Mouse (Mus musculus) heart, embryonic 15.5 days (tissue): ENCODE results near the gene Lamc1. TPM values are rescaled to one million over a fixed set of nuclear protein-coding genes. Genes with fewer than 3 reads are reported as not detected.

ENCODE experiments used
- ATAC-seq: fragments of 200-750 bp; cut with Nextera tagmentation; replicated peaks from 2 replicates; pipeline ENCODE4 v1.8.0; 2017; ENCODE audit warnings: low read depth, moderate TSS enrichment; ENCODE audit not compliant: insufficient number of reproducible peaks, insufficient read depth, low FRiP score
- H3K27ac ChIP-seq: fragments of 300-500 bp; sonication (generic); 2 replicates; pipeline ENCODE4 v1.5.1; 2015; ENCODE audit warnings: mild to moderate bottlenecking, inconsistent platforms
- H3K27me3 ChIP-seq: fragments of 300-500 bp; sonication (generic); 2 replicates; pipeline ENCODE4 v1.6.1; 2015; ENCODE audit warnings: inconsistent platforms
- H3K36me3 ChIP-seq: fragments of 300-500 bp; sonication (generic); 2 replicates; pipeline ENCODE4 v1.6.1; 2015; ENCODE audit warnings: mild to moderate bottlenecking, inconsistent platforms
- H3K4me1 ChIP-seq: fragments of 300-500 bp; sonication (generic); replicated peaks from 2 replicates; pipeline ENCODE4 v1.6.1; 2015; ENCODE audit warnings: inconsistent platforms
- H3K4me2 ChIP-seq: fragments of 300-500 bp; sonication (generic); 2 replicates; pipeline ENCODE4 v1.6.1; 2015; ENCODE audit warnings: inconsistent platforms, mild to moderate bottlenecking, moderate library complexity
- H3K4me3 ChIP-seq: fragments of 300-500 bp; sonication (generic); 2 replicates; pipeline ENCODE4 v1.5.1; 2015; ENCODE audit warnings: mild to moderate bottlenecking, inconsistent platforms
- H3K9ac ChIP-seq: fragments of 300-500 bp; sonication (generic); 2 replicates; pipeline ENCODE4 v1.6.1; 2015; ENCODE audit warnings: mild to moderate bottlenecking, inconsistent platforms
- H3K9me3 ChIP-seq: fragments of 300-500 bp; sonication (generic); replicated peaks from 2 replicates; pipeline ENCODE4 v1.6.1; 2016; ENCODE audit warnings: inconsistent platforms
- WGBS: fragments of 180-500 bp; shearing (Covaris S2); methylation state at CpG from one replicate; pipeline ENCODE4 v1.1.7; 2015; ENCODE audit warnings: mixed read lengths; 5-methylcytosine and 5-hydroxymethylcytosine counted together
- polyA plus RNA-seq: library from polyadenylated mRNA; unstranded; fragments of >200 nt; fragmentation: Nextera tagmentation; extraction: Ambion mirVana; gene quantifications from 2 replicates; pipeline ENCODE4 v1.2.1, GENCODE M21; 2015

Lamc1 gene
- polyA plus RNA-seq, 1 experiment from 2014 or later: 74.3 TPM

DNA sequence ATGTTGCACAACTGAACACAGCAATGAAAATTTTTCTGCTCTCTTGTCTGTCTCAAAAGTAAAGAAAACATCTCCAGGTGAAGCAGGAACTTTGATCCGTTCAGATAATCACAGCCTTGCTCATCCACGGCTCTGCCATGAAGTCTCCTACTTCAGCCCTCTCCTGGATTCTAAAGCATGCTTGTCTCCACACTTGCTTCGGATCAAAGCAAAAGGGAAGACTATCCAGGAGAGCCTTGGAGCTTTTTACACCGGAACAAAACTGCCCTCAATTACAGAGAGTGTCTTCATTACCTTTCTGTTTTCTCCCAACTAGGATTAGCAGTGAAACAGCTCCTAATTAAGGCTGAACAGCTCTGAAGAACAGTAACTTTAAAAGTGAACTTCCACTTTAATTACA, 1.4 kb downstream of the Lamc1 start:
- WGBS: 6% methylated on average over 4 of the region's 4 CpGs
- Histone ChIP-seq H3K4me2 (peak overlapping the region; percentile 91), H3K27ac (peak overlapping the region; percentile 94), H3K27me3 (no peaks in the 10 kb centered on the region), H3K9ac (peak overlapping the region; percentile 90), H3K4me1 (peaks cover 43% of the 10 kb centered on the region), H3K9me3 (no peaks in the 10 kb centered on the region), H3K4me3 (peak overlapping the region; percentile 77), H3K36me3 (no peaks in the 10 kb centered on the region)
- no peak for ATAC-seq

DNA sequence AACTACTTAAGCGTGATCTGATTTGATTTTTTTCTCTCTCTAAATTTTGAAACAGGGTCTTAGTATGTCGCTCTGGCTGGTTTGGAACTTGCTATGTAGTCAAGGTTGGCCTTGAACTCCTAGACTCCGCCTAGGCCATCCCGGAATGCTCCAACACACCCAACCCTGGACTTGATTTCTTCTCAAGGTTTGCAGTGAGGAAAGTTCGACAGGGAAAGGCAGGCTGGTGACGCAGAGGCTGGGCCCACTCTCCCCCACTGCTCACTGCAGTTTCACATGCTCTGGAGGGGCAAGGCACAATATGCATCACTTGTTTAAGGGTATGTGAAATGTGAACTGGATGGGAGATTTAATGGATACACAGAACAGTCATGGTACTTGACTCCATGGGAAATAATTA, 3.3 kb downstream of the Lamc1 start:
- peaks cover 1% of the 10 kb centered on the region; the same call in 1 of the 2 replicates for H3K36me3 ChIP-seq
- H3K4me2 ChIP-seq: peak overlapping the region; percentile 91
- H3K27me3 ChIP-seq: no peaks in the 10 kb centered on the region
- 75% methylated on average over 6 of the region's 6 CpGs for WGBS
- no peak for ATAC-seq
- peak overlapping the region; percentile 77 for H3K4me3 ChIP-seq
- H3K27ac ChIP-seq: no peak overlapping the region; the same call in 1 of the 2 replicates
- no peaks in the 10 kb centered on the region for H3K9me3 ChIP-seq
- H3K4me1 ChIP-seq: peaks cover 51% of the 10 kb centered on the region
- H3K9ac ChIP-seq: 0 out of 2 replicates have a peak overlapping the region, but pooled peaks have one; percentile 62

DNA sequence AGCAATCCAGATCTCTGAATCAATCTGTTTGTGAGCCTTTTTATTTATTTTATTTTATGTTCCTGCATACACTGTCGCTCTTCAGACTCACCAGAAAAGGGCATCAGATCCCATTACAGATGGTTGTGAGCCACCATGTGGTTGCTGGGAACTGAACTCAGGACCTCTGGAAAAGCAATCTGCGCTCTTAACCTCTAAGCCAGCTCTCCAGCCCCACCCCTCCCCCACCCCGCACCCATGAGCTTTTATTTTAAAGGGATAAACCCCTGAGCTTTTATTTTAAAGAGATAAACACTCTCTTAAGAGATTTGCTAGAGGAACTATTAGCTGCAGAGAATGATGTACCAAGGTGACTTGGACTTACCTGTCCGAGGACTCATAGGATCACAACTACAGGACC, 5.5 kb downstream of the Lamc1 start:
- Histone ChIP-seq H3K9ac (no peak overlapping the region), H3K27me3 (no peaks in the 10 kb centered on the region), H3K4me1 (peaks cover 56% of the 10 kb centered on the region), H3K9me3 (no peaks in the 10 kb centered on the region), H3K27ac (no peak overlapping the region), H3K4me3 (no peak overlapping the region), H3K36me3 (peaks cover 6% of the 10 kb centered on the region; the same call in 1 of the 2 replicates), H3K4me2 (no peak overlapping the region)
- no peak for ATAC-seq
- WGBS: 85% methylated on average over 4 of the region's 4 CpGs

- no peak for ATAC-seq
- Histone ChIP-seq H3K9me3 (no peaks in the 10 kb centered on the region), H3K4me1 (peaks cover 64% of the 10 kb centered on the region), H3K27me3 (no peaks in the 10 kb centered on the region), H3K9ac (no peak overlapping the region), H3K36me3 (peaks cover 6% of the 10 kb centered on the region; the same call in 1 of the 2 replicates), H3K4me2 (no peak overlapping the region), H3K4me3 (no peak overlapping the region), H3K27ac (peak overlapping the region; percentile 53)
- WGBS: 44% methylated on average over 7 of the region's 7 CpGs
These were observed 6.4 kb downstream of the Lamc1 start for GRCm38 (mm10) chr1:153326226-153326625.

GRCm38 (mm10) chr1:153321404-153321803, 11.2 kb downstream of the Lamc1 start:
- Histone ChIP-seq H3K36me3 (peaks cover 6% of the 10 kb centered on the region; the same call in 1 of the 2 replicates), H3K9ac (no peak overlapping the region), H3K9me3 (no peaks in the 10 kb centered on the region), H3K4me3 (no peak overlapping the region), H3K4me2 (peak overlapping the region; percentile 37), H3K4me1 (peaks cover 78% of the 10 kb centered on the region), H3K27ac (peak overlapping the region; percentile 64), H3K27me3 (no peaks in the 10 kb centered on the region)
- 47% methylated on average over 12 of the region's 12 CpGs for WGBS
- no peak for ATAC-seq

DNA sequence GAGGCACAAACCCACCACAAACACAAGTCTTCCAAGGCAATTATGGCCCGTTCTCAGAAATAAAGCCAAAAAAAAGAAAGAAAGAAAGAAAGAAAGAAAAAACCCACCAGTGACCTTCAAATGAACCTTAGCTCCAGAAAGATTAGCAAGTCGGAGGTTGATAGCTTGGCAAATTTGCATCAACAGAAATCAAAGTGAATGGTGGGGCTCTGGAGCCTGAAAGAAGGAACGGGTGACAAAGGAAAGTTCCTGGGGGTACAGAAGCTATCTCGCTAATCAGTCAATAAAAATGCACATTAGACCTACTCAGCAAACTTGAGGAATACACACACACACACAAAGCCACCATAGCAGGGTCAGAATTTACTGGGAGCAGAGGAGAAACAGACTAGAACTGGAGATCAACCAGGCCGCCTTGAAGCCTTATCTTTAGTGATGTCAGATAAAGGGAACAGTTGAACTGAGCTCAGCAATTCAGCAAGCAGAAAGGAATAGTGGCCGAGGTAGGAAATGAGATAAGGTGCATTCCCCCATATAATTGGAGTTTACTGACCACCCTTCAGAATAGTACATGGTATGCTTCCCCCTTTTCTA, 11.9 kb downstream of the Lamc1 start:
- WGBS: 19% methylated on average over 6 of the region's 6 CpGs
- peak overlapping the region; percentile 64 for H3K27ac ChIP-seq
- H3K9ac ChIP-seq: no peak overlapping the region
- no peak for ATAC-seq
- no peaks in the 10 kb centered on the region for H3K9me3 ChIP-seq
- H3K4me2 ChIP-seq: peak overlapping the region; percentile 37
- no peaks in the 10 kb centered on the region for H3K27me3 ChIP-seq
- no peak overlapping the region for H3K4me3 ChIP-seq
- peaks cover 76% of the 10 kb centered on the region for H3K4me1 ChIP-seq
- peaks cover 6% of the 10 kb centered on the region; the same call in 1 of the 2 replicates for H3K36me3 ChIP-seq

- Histone ChIP-seq H3K27me3 (no peaks in the 10 kb centered on the region), H3K4me1 (peaks cover 78% of the 10 kb centered on the region), H3K4me3 (no peak overlapping the region), H3K27ac (peak overlapping the region; percentile 64), H3K4me2 (peak overlapping the region; percentile 37), H3K9me3 (no peaks in the 10 kb centered on the region), H3K9ac (no peak overlapping the region), H3K36me3 (peaks cover 6% of the 10 kb centered on the region; the same call in 1 of the 2 replicates)
- ATAC-seq: no peak
- WGBS: 36% methylated on average over 4 of the region's 4 CpGs
These were observed 12.5 kb downstream of the Lamc1 start for GRCm38 (mm10) chr1:153320121-153320520.

- Histone ChIP-seq H3K27ac (no peak overlapping the region), H3K4me1 (peaks cover 79% of the 10 kb centered on the region), H3K36me3 (no peaks in the 10 kb centered on the region), H3K4me2 (no peak overlapping the region), H3K9me3 (no peaks in the 10 kb centered on the region), H3K27me3 (no peaks in the 10 kb centered on the region), H3K4me3 (no peak overlapping the region), H3K9ac (no peak overlapping the region)
- 95% methylated on average over 1 of the region's 1 CpGs for WGBS
- no peak for ATAC-seq
These were observed 13.8 kb downstream of the Lamc1 start for GRCm38 (mm10) chr1:153318741-153319140.

- WGBS: 89% methylated on average over 7 of the region's 7 CpGs
- H3K4me3 ChIP-seq: no peak overlapping the region
- no peak overlapping the region for H3K27ac ChIP-seq
- H3K4me2 ChIP-seq: no peak overlapping the region
- H3K36me3 ChIP-seq: no peaks in the 10 kb centered on the region
- H3K9ac ChIP-seq: no peak overlapping the region
- no peaks in the 10 kb centered on the region for H3K9me3 ChIP-seq
- no peaks in the 10 kb centered on the region for H3K27me3 ChIP-seq
- ATAC-seq: no peak
- H3K4me1 ChIP-seq: peaks cover 74% of the 10 kb centered on the region
These were observed 14.3 kb downstream of the Lamc1 start for GRCm38 (mm10) chr1:153318287-153318686.

DNA sequence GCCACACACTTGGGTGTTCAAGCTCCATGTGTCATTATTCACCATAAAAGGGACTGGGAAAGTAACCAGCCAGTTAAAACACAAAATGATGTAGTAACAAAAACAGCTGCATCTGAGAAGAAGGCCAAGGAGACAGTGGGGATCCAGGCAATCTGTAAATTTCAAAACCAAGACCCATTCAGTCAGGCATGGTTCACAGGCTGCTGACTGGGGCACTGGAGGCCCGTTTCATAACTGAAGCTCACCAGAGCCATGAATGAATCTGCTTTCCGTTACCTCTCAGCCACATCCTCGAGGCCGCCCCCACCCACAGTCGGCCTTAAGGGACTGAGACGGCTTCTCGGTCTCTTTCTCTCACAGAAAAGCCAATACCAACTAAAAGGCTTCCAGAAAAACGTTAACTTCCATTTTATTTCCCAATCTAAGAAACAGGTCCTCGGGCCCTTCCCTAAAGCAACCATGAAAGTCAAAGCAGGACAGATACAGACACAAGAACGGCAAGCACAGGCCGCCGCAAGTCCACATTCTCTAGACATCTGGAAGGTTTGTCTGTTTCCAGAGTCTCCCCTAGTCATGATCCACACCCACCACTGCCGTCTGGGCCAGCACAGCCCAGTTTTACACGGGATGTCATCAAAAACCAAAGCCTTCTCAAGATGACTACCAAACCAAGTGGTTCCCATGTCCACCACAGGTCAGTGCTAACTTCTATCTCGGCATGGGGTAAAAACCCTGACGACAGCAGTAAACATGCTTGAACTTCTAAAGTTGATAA, 14.9 kb downstream of the Lamc1 start:
- H3K4me1 ChIP-seq: peaks cover 71% of the 10 kb centered on the region
- ATAC-seq: no peak
- peak overlapping the region; percentile 53 for H3K27ac ChIP-seq
- H3K4me3 ChIP-seq: no peak overlapping the region
- WGBS: 47% methylated on average over 16 of the region's 16 CpGs
- no peaks in the 10 kb centered on the region for H3K27me3 ChIP-seq
- H3K36me3 ChIP-seq: no peaks in the 10 kb centered on the region
- H3K9me3 ChIP-seq: no peaks in the 10 kb centered on the region
- peak overlapping the region; percentile 4; the same call in 1 of the 2 replicates for H3K4me2 ChIP-seq
- no peak overlapping the region for H3K9ac ChIP-seq

- H3K27me3 ChIP-seq: no peaks in the 10 kb centered on the region
- no peak overlapping the region for H3K9ac ChIP-seq
- H3K4me3 ChIP-seq: no peak overlapping the region
- H3K9me3 ChIP-seq: no peaks in the 10 kb centered on the region
- H3K36me3 ChIP-seq: no peaks in the 10 kb centered on the region
- ATAC-seq: no peak
- H3K27ac ChIP-seq: peak overlapping the region; percentile 53; the same call in 1 of the 2 replicates
- H3K4me1 ChIP-seq: peaks cover 72% of the 10 kb centered on the region
- no peak overlapping the region for H3K4me2 ChIP-seq
- WGBS: 65% methylated on average over 8 of the region's 8 CpGs
These were observed 15.6 kb downstream of the Lamc1 start for GRCm38 (mm10) chr1:153316956-153317355.
